Mouse (Mus musculus) ovary, postnatal 36 days (tissue): ENCODE data around the gene 2610028H24Rik.

Experiments
- DNase-seq: peaks from one replicate; pipeline ENCODE4 v3.0.0; 2022; ENCODE audit warnings: low spot score, mixed read lengths

Gene 2610028H24Rik

DNA sequence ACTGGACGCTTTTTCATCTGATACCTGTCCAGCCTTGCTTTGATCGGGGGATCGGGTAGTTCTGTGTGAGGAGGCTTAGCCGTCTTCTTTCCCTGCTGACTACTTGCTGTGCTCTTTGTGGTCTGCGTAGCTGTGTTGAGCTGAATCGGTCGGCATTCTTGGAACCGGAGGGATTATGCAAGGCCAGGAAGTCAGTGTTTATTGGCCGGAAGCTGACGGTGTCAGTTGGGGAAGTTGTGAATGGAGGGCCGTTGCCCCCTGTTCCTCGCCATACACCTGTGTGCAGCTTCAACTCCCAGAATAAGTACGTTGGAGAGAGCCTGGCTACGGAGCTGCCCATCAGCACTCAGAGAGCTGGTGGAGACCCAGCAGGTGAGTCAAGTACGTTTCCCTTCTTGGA is 40.3 kb downstream of the 2610028H24Rik start:
- DNase-seq = no peak

DNA sequence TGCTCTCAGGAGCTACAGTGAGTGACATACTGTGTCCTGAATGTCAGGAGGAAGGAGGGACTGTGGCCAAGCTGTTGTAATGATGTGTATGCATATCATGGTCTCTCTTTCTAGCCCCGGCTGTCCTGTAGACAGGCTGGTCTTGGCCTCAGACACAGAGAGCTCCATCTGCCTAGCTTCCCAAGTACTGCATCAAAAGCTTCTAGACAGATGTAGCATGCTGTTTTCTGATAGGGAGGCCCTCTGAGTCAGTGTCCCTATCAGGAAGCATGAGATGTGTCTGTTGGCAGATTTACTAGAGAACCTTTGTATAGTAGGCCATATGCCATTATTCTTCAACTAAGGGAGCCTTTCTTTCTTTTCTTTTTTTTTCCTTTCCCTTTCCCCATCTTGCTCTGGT is 44.6 kb downstream of the 2610028H24Rik start:
- no peak for DNase-seq

DNA sequence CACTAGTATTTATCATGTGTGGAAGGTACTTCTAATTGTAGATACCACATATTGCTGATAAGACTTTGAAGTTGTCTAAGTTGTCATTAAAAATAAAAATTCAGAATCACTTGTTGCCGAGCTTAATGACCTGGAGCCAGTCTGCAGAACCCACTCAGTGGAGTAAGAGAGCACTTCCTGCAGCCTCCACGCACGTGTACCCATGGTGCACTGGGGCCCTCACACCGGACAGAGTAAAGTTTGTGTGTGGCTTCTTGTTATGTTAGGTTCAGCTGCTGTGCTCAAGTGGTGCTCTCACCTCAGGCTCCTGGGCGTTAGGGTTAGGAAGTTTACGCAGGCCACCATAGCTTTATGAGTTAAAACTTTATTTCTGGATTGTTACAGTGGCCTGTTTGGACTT is 46.6 kb downstream of the 2610028H24Rik start:
- DNase-seq = no peak

DNA sequence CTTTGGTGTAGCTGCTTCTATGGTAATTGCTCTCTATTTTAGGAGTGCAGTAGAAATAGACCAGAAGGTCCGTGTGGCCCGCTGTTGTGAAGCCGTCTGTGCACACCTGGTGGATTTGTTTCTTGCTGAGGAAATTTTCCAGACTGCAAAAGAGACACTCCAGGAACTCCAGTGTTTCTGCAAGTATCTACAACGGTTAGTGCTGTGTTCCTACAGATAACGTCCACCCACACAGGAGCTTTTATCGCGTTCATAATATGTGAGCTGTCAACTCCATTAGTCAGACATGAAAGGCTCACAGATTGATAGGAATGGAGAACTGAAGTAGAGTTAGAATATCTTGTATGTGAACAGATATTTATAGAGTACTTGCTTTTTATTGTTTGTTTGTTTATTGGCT is 47.5 kb downstream of the 2610028H24Rik start:
- no peak for DNase-seq

DNA sequence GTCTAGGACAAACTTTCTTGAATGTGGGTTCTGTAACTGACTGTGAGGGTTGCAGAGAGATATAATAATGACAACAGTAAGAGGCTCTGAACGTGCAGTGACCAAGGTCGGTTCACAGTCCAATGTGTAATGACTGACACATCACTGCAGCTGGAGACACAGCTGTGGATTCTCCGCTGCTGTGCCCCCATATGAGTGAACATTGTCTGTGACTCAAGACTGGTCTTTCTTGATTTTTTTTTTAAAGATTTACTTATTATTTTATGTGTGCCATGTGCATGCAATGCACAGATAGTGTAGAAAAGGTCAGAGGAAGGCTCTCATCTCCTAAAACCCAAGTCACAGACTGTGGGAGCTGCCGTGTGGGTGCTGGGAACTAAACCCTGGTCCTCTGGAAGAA is 48.6 kb downstream of the 2610028H24Rik start:
- no peak for DNase-seq

DNA sequence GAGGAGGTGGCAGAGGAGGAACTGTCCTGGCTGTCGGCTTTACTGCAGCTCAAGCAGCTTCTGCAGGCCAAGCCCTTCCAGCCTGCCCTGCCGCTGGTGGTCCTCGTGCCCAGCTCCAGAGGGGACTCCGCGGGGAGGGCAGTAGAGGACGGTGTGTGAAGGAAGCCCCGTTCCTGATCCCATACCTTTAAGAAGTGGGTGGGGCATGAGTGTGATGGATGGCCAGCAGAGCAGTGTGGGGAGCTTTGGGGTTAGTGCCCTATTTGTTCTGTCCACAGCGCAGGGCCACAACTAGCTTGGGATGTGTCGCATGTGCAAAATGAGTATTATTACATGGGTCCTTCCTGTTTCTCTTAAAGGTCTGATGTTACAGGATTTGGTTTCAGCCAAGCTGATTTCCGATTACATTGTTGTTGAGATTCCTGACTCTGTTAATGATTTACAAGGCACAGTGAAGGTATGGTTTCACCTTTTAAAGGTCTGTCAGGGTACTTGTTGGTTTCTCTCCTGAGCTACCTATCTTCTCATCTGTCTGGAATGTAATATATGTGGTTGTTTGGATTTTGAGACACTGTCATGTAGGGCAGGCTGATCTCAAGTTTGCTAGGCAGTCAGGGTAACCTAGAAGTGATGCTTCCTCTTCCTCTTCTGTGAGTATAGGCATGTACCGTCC is 55.5 kb downstream of the 2610028H24Rik start:
- DNase-seq = no peak

DNA sequence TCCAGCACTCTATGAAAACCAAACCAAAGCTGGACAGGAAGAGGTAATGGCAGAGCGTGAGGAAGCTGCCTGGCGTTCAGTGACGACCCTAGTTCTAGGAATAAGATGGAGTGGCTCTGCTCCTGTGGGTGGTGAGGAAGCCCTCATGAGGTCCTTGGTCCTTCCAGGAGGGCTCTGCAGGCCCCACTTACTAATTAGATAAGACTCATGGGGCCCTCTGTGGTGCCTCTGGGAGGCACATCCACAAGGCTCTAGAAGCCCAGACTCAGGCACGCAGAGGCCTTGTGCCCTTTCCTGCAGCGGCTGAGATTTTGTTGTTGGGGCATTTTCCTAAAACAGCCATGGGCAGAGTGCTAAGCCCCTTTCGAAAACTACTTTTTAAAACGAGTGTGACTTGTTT is 57.0 kb downstream of the 2610028H24Rik start:
- no peak for DNase-seq
